Mouse (Mus musculus) embryo, embryonic 11 days (tissue): Measurements from ENCODE around the gene Prr13.

ENCODE experiments used
- DNase-seq: peaks from one replicate; pipeline ENCODE4 v3.0.0-alpha.2; 2015

The Prr13 gene

GRCm38 (mm10) chr15:102505770-102506463 is 47.1 kb downstream of the Prr13 start:
- no peak for DNase-seq

GRCm38 (mm10) chr15:102506464-102506830 is 47.6 kb downstream of the Prr13 start:
- no peak for DNase-seq

DNA sequence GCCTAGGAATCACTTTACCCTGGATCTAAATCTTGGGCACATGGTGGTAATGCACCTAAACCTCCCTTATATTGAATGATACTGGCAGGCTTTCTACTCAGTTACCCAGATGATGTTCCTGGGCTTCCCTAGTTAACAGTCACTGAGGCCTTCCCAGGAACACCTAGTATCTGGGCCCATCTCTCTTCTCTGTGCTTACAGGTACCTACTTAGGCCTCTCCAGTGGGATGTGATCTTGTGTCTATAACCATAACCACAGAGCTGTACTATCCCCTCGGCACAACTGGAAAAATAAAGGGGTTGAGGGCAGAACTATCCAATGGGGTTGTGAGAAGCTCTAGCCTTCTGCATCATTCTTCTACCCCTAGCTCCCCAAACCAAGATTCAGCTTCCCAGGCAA is 48.0 kb downstream of the Prr13 start:
- DNase-seq = no peak

GRCm38 (mm10) chr15:102507561-102507960 is 48.7 kb downstream of the Prr13 start:
- no peak for DNase-seq

DNA sequence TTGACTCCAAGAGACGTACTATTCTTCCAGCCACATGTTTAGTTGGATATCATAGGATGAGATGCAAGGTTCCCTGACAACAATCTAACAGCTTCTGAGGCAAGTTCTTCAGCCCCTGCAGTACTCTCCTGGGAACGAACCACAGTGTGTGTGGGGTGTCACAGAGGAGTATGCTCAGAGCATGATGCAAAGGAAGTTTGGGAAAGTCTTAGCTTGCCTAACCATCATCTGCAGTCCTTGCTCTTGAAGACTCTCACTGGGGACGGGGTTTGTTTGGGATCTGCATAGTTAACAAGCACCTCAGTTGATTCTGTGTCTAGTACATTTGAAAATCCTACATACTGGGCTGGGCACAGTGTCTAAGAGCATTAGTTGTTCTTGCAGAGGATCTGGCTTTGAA is 49.5 kb downstream of the Prr13 start:
- no peak for DNase-seq

DNA sequence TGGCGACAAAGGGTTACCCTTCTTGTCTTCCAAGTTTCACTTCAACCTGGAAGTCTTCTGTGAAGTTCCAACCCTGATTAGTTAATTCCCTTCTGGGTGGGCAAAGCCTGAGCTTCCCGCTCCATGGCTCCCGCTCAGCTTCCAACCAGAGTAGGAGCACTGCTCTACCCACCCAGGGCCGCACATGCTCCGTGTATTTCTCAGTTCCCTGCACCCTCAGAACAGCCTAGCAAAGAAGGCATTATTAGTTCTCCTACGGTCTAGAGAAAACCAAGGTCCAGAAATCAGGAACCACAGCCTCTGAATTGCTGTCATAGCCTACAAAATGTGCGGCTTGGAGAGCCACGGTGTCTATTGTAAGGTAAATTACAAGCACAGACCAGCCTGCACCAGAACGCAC is 51.3 kb downstream of the Prr13 start:
- peak; percentile 32 for DNase-seq

- DNase-seq = peak; percentile 95
Observed at GRCm38 (mm10) chr15:102510590-102511284, 51.9 kb downstream of the Prr13 start.

- peak; percentile 77 for DNase-seq
Observed at GRCm38 (mm10) chr15:102511285-102511833, 52.5 kb downstream of the Prr13 start.

- DNase-seq = peak; percentile 38
Observed at GRCm38 (mm10) chr15:102512010-102512409, 53.2 kb downstream of the Prr13 start.
